Mouse (Mus musculus) left cerebral cortex, adult 9 months (tissue): ENCODE measurements at regions not wholly inside any gene's neighbourhood (a gene's known extent, or its start where the extent isn't known, plus 50 kb on each side); places are given as distances from the start of the nearest gene placed in this dataset.
"Not testable (repeated sequence)": the region's sequence is repeated elsewhere in the genome, so short reads cannot be mapped to it uniquely, and the experiment has no call there.

Experiments
- DNase-seq, 2 experiments: peaks; one replicate each; pipeline ENCODE4 v3.0.0; 2022; ENCODE audit warnings: low spot score in 2 of 2

DNA sequence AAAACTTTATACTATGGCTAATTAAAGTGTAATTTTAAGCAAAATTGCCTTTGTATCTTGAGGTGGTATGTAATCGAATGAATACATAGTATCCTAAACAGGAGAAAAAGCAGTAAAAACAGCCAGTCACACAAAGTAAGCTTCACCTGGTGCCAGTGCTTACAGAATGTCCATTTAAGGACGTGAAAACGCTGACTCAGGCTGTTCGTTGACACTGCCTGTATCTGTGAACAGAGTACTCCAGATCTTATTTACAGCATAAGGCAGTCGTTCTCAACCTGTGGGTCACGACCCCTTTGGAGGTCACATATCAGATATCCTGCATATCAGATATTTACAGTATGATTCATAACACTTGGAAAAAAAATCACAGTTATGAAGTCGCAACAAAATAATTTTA lies 194.8 kb downstream of the Wdr20rt start:
- DNase-seq, result no peak

DNA sequence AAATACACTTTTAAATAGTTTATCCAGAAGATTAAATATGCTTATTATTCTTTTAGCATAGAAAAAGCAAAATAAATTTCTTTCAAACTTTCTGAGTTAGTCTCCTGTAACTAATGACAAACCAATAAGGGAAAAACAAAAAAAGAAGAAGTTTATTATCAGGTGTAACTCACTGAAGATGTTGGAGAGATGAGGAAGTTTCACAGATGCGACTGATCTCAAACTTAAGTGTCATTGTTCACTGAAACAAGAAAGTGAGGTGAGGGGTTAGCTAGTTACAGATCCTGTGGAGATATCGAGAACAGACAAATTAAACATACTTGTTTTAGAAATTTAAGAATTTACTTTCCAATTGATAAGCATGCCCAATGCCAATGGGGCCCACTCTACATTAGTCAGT lies 199.2 kb downstream of the Wdr20rt start:
- no peak for DNase-seq

DNA sequence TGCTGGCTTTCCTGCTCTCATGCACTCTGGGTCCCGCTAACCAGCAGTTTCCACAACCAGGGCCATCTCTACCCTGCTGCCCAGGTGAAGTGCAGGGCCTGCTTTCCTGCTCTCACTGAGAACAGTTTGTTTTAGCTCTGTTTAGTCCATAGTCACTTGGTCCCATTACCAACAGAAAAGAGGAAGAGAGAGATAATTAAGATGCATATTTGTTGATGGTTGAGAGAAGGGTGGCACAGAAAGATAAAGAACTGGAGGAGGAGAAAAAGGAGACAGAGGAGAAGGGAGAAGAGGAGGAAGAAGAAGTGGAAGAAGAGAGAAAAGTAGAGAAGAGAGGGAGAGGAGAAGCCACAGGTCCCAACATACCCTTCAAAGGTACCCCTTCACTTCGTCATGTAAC lies 200.1 kb downstream of the Wdr20rt start:
- DNase-seq, result no peak

DNA sequence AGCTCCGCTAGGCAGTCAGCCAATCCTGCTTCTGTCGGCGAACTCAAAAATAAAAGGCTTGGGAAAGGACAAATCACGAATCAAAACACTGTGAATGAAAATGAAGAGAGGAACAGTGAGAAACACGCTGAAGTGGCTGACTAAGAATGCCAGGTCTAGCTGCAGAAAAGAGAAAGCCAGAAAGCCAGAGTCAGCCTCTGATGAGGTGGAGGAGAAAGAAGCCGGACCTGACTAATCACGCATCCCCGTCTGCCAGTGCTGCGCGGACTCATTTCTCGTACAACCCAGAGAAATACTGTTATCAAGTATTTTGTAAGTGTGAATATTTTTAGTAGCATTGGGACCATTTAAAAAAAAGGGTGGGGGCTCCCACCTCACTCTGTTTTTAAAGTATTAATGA lies 201.6 kb downstream of the Wdr20rt start:
- DNase-seq, result peak in 1 of 2 experiments; percentile 9

DNA sequence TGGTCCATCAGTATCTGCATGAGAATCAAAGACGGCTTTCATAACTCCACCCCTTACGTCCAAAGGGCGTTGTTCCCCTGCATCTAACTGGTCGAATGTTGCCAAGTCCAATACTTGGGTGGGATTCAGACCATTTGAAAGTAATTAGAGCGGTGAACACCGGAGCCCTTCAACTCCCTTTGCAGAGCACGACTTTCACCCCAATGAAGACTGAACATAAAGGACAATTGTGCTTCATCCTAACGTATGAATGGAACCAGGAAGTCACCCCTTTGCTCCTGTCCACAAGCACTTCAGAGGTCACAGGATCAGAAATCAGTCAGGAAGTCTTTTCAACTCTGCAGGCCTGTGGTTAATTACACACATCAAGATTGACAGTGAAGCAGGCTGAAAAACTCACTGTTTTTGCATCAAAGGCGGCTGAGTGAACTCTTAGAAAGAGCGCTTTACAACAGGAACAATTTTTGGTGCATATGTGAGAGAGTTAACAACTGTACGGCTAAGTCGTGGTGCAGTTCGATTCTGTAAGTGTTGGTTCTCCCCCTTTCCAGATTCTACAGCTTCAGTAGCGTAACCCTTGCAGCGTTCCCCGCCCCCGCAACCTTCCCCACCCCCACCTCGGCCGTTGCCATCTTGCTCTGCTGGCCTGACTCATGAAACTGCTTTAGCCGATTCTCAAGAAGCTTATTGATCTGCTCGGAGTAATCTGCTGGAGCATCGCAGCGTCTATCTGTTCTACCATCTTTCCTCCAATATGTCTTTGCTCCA lies 203.1 kb downstream of the Wdr20rt start:
- DNase-seq, result no peak

DNA sequence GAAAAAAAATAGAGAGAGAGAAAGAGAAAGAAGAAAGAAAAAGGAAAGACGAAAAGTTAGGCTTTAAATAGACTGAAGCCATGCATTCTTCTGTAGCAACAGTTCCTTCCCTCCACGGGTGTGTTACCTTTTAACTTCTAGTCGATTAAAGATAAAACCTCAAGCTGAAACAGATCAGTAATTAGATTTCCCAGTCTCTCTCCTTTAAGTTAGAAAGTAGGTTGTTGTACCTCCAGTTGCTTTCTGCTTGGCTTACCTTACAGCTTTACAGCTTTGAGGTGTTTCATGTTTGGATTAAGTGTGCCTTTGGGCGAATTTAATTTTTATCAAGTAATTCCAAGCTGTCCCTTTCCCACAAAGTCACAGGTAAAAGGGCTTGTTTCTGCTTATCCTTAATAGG lies 225.5 kb downstream of the Wdr20rt start:
- no peak for DNase-seq

DNA sequence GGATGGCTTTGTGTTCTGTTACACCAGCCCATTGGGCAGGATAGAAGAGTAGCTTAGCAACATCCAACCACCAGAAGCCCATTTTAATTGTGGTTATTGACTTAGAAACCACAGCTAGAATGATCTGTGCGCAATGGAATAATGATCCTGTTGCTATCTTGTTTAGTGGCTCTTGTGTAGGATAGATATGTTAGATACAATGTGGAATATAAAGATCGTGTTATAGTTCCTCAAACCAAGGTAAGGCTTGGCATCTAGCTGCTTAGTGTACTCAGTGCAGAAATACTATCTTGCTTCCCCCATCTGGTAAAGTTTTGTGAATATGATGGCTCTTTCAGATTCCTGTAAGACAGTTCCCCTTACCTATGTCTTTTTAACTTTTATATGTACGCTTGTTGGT lies 230.4 kb downstream of the Wdr20rt start:
- DNase-seq, result no peak

DNA sequence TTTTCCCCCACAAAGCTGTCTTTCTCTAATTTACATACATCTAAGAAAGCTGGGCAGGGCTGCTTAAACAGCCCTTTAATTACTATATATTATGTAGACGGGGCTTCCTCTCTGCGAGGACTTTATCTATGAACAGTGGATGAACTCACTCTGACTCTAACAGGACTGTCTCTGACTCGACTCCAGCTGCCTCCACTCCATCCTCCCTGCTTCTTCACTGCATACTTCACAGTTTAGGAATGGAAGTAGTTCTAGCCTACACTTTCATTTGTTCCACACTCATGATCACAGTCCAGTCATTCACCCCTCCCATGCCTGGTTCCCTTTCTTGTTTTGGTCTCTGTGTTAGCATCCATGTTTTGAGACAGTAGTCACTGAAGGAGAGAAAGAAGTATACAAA lies 231.6 kb downstream of the Wdr20rt start:
- DNase-seq, result no peak

DNA sequence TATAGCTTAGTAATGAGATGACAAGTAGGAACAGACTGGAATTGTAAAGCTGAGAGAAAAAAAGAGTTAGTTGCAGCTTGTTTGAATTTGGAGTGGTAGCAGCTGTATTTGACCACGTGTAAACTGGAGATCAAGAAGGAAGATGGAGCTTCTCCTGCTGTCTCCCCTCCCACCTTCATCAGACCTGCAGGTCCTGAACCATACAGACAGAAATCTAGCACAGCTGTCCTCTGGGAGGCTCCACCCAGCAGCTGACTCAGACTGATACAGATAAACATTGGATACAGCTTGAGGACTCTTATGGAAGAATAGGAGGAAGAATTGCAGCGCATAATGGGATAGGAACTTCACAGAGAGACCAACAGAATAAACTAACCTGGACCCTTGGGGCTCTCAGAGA lies 238.9 kb downstream of the Wdr20rt start:
- DNase-seq, result no peak

DNA sequence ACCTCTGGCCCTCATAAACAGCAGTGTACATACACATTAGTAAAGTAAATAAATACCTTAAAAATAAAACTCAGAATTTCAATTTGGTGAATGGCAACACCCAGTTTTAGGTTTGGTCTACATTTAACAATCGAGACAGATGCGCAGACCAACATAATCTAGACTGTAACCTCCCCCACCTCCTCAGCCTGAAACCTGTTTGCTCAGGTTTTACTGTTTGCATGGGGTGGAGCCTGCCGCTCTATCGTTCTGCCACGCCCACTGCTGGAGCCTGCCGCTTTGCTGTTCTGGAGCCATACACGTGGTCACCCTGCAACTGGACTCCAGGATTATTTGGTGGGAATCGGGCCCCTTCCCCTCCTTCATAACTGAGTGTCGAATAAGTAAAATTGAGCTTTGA lies 253.4 kb downstream of the Wdr20rt start:
- DNase-seq, result not testable (repeated sequence)

DNA sequence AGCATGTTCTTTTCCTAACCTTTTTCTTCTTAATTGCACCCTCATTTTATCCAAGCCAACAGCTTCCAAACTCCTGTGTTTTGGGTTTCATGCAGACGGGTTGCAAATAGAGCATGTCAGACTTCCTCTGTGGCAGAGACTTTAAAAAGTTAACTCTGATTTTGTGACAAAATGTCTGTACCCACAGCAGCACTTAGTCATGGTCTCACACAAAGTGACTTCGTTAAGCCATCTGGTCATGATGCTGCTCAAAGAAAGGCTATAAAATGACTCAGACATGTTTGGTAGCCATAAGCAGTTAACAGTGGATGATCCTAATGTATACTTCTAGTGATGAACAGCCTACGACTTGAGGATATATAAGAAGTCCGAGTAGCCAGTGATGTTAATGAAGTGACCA lies 255.5 kb downstream of the Wdr20rt start:
- no peak for DNase-seq

DNA sequence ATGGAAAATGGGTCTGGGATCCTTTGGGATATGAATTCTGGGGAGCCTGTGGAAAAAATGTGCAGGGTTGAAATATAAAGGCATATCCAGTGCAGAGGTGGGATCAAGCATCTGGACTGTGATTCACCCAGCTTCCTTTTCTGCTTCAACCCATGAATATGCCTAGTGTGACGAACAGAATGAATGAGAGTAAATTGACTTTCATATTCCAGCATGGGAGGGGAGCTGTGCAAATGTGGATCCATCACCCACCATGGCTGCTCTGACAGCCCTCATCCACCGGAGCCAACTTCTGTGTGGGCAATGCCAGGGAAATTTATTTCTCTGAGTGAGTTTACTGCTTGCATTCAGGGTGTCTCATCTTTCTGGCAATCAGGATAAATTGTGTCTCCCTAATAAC lies 265.8 kb downstream of the Wdr20rt start:
- DNase-seq, result peak in 1 of 2 experiments; percentile 5

DNA sequence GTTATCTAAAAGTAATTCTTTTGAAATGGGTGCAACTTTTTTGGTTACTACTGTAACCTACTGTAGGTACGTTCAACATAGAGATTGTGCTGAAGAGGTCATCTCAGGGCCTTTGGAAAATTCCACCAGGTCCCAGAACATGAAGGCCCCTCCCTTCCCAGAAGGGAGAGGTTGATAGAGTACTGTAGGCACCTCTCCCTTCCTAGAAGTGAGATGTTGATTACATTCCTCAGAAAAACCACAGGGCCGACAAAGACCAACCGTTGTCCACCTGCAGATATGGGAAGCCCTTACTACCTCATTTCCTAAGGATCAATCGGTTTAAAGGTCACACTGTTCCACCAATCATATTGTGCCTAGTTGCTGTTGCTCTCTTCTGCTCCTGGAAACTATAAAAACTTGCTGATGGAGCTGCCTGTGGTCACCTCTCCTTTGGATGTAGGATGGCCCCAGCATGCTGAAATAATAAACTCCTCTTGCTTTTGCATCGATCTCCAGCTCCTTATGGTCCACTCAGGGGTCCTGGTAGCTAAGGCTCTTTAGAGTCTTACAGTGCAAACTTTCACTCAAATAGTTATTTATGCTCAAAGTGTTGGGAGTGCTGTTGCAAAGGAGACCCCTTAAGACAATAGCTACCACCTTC lies 269.2 kb downstream of the Wdr20rt start:
- no peak for DNase-seq

DNA sequence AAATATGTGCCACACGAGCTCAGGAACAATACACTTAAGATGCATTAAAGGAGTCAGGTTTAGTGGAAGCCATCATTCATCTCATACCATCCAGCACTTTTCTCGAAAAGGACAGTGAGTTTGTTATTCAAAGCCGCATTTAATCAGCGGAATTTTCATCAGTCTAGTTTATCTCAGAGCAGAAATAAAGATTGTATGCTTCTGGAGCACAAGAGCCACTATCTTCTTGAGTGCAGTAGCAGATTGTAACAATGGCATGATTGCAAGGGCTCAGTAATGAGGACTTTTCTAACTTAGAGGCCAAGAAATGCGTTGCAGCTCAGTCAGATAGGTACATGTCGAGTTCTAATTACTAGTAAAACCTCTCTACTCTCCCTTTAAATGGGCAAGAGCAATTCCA lies 271.3 kb downstream of the Wdr20rt start:
- no peak for DNase-seq

DNA sequence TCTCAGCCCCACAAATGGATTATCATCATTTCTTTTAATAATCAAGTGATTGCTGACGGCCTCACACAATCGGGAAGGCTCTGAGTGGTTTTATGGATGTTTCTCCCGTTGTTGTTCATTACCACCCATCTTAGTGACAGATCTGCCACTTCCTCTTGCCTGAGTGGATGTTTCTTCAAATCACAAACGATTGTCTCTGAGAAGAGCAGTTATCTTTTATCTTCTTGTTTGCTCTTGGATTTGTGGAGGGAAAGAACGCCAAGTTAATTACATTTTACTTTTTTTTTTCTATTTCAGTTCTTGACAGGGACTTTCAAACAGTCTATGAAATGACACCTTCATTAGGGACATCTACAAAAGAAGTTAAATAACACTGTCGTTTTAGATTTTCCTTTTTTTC lies 272.3 kb downstream of the Wdr20rt start:
- DNase-seq, result no peak

DNA sequence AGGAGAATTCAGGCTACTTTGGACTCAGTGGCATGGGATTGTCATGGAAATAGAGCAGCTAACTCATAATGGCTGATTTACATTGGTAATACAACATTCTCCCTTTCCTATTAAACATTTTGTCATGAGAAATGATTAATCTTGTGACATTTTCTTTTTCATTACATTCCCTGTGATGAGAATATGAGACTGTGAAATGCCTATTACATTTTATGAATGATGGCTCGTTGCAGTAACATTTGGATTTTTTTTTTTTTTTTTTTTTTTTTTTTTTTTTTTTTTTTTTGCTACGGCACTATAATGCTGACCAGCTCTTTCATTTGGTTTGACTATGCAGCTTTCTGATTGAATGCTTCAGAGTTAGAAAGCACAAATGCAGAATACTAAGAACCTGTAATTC lies 276.1 kb downstream of the Wdr20rt start:
- no peak for DNase-seq

DNA sequence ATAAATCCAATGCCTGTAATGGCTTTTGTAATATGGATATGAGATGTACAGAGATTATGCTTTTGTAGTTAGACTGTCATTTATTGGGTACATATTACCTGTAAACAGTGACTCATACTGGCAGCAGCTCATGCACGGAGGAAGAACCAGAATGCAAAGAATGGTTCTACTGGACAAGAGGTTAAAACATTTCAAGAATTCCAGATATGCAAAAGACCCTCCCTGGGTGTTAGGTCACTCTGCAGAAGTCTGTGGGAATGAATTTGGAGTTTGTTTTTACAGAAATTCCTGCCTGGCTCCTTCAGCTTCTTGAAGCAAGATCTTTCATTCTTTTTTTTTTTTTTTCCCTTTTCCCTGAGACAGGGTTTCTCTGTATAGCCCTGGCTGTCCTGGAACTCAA lies 276.7 kb downstream of the Wdr20rt start:
- no peak for DNase-seq

DNA sequence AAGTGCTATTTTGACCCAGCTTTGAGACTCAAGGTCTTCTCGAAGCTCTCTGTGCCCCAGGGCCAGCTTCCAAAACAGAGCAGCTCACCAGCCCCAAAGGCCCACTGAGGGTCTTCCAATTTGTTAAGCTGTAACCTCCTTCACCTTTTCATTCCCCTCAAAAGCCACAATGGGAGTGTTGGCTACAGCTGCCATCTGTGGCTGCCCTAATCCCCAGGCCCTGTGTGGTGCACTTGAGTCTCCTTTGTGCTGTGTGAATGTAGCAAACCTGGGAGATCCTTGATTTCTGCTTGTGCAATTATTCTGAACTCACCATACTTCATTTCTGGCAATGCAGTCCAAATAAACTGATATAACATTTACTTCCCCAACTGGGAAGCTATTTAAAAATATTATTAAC lies 287.8 kb downstream of the Wdr20rt start:
- DNase-seq, result no peak

DNA sequence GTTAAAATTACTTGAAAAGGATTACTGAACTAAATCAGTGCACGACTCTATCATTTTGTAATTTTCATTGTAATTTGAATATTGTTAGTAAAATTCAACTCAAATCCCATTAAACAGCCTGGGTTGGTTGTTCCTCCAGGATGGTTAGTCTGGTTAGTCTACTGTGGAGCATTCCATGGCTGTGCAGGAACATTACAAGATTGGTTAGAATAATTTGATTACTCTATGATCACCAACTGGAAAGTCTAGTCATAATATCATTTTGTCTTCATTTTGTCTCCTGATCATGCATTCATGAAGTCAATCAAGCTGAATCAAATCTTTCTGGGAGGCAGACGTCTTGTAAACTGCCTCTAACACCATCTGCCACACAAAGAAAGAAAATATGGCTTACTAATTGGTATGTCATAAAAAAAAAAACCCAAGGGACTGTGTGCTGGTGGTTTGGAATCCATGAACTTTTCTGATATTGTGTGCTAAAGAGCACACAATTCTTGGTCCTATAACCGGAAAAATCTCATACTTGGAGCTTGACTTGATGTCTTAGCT lies 308.9 kb downstream of the Wdr20rt start:
- DNase-seq, result no peak

DNA sequence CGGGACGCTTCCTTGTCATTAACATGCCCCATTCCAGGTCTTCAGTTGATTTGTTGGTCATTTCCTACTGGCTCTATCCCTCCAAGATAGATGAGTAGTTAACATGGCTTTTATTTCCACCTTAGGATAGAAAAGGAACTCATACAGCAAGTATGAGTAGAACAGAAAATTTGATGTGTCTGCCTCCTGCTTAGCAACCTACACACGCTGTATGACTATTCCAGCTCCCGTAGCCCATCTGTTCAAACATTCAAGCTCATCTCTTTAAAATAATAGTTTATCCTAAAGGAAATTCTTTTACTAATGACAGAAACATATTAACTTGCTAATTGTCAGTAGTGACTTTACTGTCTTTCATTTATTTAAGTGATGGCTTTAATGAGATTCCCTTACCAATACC lies 323.0 kb downstream of the Wdr20rt start:
- peak in 1 of 2 experiments; percentile 20 for DNase-seq

DNA sequence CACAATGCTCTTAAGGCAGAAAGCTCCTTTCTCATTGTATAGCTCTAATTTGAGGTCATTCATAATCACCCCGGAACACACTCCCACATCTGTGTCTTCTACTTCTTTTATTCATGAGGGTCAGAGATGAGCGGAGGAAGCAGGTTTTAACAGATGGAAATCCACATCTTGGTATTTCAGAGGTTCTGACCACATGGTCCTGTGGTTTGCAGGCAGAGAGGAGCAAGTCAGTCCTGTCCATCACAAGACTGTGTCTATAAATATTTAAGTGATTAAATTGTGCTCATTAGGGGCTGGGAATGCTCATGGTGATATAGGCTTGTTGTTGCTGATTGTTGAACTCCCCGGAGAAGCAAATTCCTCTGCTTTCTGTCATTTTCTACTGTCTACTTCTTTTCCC lies 326.9 kb downstream of the Wdr20rt start:
- DNase-seq, result no peak

DNA sequence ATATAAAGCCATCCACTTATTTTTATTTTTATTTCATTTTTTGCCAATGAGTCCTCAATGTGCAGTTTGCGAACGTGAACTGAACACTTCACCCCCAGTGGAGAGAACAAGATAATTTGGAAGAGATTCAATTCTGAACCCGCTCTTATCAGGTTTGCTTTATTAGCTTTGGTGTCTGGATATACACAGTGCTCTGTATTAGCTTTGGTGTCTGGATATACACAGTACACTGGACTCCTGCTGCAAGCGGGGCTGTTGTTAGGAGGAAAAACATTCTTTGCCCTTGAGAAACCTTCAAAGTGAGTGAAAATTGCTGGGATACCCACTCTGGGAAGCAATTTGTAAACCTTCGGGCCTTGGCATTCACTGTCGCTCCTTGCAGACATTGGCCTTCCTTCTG lies 333.7 kb downstream of the Wdr20rt start:
- DNase-seq, result no peak

DNA sequence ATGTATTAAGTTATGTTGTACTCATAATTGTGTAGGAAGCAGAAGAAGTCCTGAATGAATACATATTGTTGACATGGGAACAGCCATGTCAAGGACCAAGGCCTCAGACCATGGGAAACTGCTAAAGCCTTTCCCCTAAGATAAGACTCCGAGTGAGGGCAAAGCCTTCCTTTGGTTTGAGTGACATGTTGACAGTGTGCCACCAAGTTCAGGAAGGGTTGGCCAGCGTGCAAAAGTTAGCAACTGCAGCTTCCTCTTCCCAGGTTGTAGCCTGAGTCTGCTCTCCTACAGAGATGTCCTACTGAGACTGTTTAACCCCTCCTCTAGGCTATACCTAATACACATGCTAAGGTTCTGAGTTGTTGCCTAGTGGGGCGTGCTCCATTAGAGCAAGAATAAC lies 334.5 kb downstream of the Wdr20rt start:
- DNase-seq, result no peak
